Mouse (Mus musculus): ENCODE measurements at regions not wholly inside any gene's neighbourhood (a gene's known extent, or its start where the extent isn't known, plus 50 kb on each side); places are given as distances from the start of the nearest gene placed in this dataset.

DNA sequence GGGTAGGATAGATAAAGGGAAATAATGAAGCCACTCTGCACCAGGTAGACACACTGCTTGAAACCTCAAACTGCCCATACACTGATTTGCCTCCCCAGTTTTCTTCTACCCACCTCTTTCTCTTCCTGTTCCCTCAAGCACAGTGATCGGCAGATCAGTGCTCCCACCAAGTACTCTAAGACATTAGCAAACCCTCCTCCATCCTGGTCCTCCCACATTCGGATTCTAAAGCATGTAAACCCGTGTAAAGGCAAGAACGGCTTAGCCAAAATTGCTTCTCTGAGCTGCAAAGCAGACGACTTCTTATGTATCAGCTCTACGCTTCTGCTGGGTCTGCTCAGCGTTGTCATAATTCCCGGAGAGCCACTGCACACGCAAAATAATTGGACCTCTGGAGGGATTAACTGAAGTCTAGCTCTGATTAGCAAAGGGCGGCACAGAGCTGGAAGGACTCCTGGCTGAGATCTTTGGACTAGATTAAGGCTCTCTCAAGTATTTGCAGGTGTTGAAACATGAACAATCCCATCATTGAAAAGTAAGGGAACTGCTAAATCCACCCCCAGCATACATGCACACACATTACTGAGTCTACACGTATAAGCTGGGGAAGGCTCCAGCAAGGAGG, 67.2 kb downstream of the Mtx3 start:
- no peak for DNase-seq
- Histone ChIP-seq H3K27ac (ENCODE audit: insufficient read depth, low read length) (no peak overlapping the region), H3K27me3 (ENCODE audit: control insufficient read depth, insufficient read depth, low read length) (no peaks in the 10 kb centered on the region), H3K4me1 (ENCODE audit: control insufficient read depth, insufficient read depth, low read length) (peaks cover 21% of the 10 kb centered on the region), H3K4me3 (replicated peaks; ENCODE audit: insufficient read depth, low read depth, low read length) (no peak overlapping the region)
- no peak for TF ChIP-seq POLR2A (IDR thresholded peaks at IDR 0.05; ENCODE audit: borderline replicate concordance, insufficient read depth, low read length)
- TF ChIP-seq CTCF (IDR thresholded peaks at IDR 0.05; ENCODE audit: borderline replicate concordance, insufficient read depth, low read depth, low read length): no peak
- 91% methylated on average over 11 of the region's 11 CpGs for WGBS

DNA sequence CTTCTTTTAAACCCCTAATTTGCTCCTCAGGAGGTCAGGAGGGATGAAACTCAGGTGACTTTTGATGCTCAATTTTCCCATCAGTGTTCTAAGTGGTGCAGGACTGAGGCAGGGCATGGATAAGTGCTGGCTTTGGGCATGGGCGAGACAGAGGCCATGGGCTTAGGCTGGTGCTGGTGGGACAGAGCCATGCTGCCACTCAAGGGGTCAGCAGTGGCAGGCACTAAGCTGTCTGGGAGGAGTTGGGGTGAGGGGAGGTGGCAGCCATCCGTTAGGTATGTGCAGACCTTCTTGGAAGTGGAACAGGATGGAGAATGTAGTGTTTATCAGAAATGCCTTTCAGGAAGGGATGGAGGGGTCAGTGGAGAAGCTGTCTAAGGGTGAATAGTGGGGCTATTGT, 68.1 kb downstream of the Mtx3 start:
- DNase-seq: no peak
- Histone ChIP-seq H3K4me1 (ENCODE audit: control insufficient read depth, insufficient read depth, low read length) (peaks cover 21% of the 10 kb centered on the region), H3K27me3 (ENCODE audit: control insufficient read depth, insufficient read depth, low read length) (no peaks in the 10 kb centered on the region), H3K4me3 (replicated peaks; ENCODE audit: insufficient read depth, low read depth, low read length) (no peak overlapping the region), H3K27ac (ENCODE audit: insufficient read depth, low read length) (no peak overlapping the region)
- no peak for TF ChIP-seq CTCF (IDR thresholded peaks at IDR 0.05; ENCODE audit: borderline replicate concordance, insufficient read depth, low read depth, low read length)
- TF ChIP-seq POLR2A (IDR thresholded peaks at IDR 0.05; ENCODE audit: borderline replicate concordance, insufficient read depth, low read length): no peak
- WGBS: 88% methylated on average over 2 of the region's 2 CpGs

DNA sequence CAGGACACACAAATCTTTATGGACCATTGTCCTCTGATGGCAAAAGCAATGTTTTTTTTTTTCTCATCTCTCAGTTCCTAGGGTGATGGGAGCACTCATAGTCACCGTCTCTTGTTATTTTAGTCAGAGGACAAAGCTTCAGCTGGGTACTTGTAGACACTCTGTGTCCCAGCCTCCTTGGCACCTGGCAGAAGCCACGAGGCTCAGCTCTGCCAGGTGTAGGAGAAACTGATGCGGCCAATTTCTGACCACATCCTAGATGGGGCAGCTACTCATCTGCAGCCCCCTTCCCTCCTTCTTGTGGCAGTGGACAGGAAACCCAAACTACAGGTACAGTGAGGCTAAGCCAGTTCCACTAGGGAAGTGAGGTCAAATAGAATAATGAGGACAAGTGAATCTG, 70.1 kb downstream of the Mtx3 start:
- peak overlapping the region; percentile 39; the same call in 1 of the 2 replicates for H3K27ac ChIP-seq (ENCODE audit: insufficient read depth, low read length)
- 34% methylated on average over 3 of the region's 3 CpGs for WGBS
- no peak overlapping the region for H3K4me3 ChIP-seq (replicated peaks; ENCODE audit: insufficient read depth, low read depth, low read length)
- peaks cover 21% of the 10 kb centered on the region for H3K4me1 ChIP-seq (ENCODE audit: control insufficient read depth, insufficient read depth, low read length)
- no peak for TF ChIP-seq CTCF (IDR thresholded peaks at IDR 0.05; ENCODE audit: borderline replicate concordance, insufficient read depth, low read depth, low read length)
- TF ChIP-seq POLR2A (IDR thresholded peaks at IDR 0.05; ENCODE audit: borderline replicate concordance, insufficient read depth, low read length): no peak
- DNase-seq: peak in 1 of 2 experiments; percentile 33
- H3K27me3 ChIP-seq (ENCODE audit: control insufficient read depth, insufficient read depth, low read length): no peaks in the 10 kb centered on the region

DNA sequence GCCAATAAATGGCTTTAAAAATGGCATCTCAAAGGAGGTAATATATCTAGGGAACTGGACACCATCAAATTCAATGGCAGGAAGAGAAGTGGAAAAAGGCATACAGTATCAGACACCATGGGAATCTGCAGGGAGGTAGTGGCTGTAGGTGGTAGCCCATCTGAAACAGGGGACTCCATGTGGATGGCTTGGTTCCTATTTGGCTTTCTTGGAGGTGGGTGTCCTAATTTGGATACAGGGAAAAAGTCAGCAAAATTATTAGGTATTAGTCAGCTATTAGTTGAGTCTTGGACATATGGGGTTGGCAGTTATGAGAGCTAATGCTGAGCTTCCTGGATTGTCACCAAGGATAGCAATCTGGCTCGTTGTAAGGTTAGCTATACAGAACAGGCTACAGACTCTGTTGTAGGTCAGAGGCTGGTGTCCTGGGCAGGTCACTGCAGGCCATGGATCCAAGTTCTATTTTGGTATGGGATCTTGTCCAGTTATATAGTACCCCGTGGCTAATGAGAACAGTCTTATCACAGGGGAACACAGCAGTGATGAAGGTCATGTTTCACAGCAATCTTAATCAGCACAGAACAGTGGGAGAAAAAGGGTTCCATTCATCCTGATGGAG, 70.8 kb downstream of the Mtx3 start:
- no peaks in the 10 kb centered on the region for H3K27me3 ChIP-seq (ENCODE audit: control insufficient read depth, insufficient read depth, low read length)
- DNase-seq: peak; percentile 72 to 96
- H3K27ac ChIP-seq (ENCODE audit: insufficient read depth, low read length): peak overlapping the region; percentile 92
- H3K4me1 ChIP-seq (ENCODE audit: control insufficient read depth, insufficient read depth, low read length): peaks cover 21% of the 10 kb centered on the region
- H3K4me3 ChIP-seq (replicated peaks; ENCODE audit: insufficient read depth, low read depth, low read length): no peak overlapping the region
- WGBS: 13% methylated on average over 2 of the region's 2 CpGs
- no peak for TF ChIP-seq POLR2A (IDR thresholded peaks at IDR 0.05; ENCODE audit: borderline replicate concordance, insufficient read depth, low read length)
- no peak for TF ChIP-seq CTCF (IDR thresholded peaks at IDR 0.05; ENCODE audit: borderline replicate concordance, insufficient read depth, low read depth, low read length)

DNA sequence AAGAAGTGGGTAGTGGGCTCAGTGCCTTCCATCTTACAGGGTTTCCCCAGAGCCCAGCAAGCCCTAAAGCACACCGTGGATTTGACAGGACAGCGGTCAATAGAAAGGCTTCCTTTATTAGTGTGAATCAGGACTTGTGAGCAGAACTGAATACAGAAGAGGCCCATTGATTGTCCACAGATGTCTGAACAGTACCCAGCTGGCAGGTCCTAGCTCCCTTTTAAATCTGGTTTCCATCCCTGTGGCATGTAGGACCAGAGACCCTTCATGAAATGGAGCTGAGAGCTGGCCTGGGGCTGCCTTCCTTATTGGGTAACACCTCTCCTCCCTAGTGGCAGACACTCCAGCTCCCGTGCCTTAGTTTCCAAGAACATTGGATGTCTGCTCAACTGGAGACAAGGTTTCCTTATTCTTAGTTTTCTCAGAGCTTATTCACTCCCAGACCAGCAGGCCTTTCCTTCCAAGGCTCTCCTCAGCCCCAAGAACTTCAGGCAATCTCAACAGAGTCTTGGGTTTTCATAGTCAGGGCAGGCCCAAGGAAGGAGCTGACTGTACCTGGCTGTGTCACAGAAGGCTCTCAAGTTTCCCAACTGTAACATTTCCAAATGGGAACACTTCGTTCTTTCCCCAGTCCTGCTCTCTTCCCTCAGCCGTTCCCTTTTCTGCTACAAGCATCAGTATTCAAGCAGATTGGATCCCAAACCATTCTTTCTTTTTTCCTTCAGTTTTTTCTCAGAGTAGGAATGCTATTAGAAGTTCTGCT, 71.6 kb downstream of the Mtx3 start:
- H3K27ac ChIP-seq (ENCODE audit: insufficient read depth, low read length): peak overlapping the region; percentile 92

GRCm38 (mm10) chr13:92919882-92920281, 75.3 kb downstream of the Mtx3 start:
- WGBS: 56% methylated on average over 2 of the region's 2 CpGs
- DNase-seq: no peak
- H3K27me3 ChIP-seq (ENCODE audit: control insufficient read depth, insufficient read depth, low read length): no peaks in the 10 kb centered on the region
- TF ChIP-seq POLR2A (IDR thresholded peaks at IDR 0.05; ENCODE audit: borderline replicate concordance, insufficient read depth, low read length) (no peak), CTCF (IDR thresholded peaks at IDR 0.05; ENCODE audit: borderline replicate concordance, insufficient read depth, low read depth, low read length) (no peak)
- H3K4me3 ChIP-seq (replicated peaks; ENCODE audit: insufficient read depth, low read depth, low read length): no peak overlapping the region
- H3K27ac ChIP-seq (ENCODE audit: insufficient read depth, low read length): no peak overlapping the region
- H3K4me1 ChIP-seq (ENCODE audit: control insufficient read depth, insufficient read depth, low read length): peaks cover 12% of the 10 kb centered on the region

More for the DNA sequence above, 71.6 kb downstream of the Mtx3 start:
- Histone ChIP-seq H3K4me1 (ENCODE audit: control insufficient read depth, insufficient read depth, low read length) (peaks cover 21% of the 10 kb centered on the region), H3K4me3 (replicated peaks; ENCODE audit: insufficient read depth, low read depth, low read length) (no peak overlapping the region), H3K27me3 (ENCODE audit: control insufficient read depth, insufficient read depth, low read length) (no peaks in the 10 kb centered on the region)
- WGBS: 74% methylated on average over 5 of the region's 5 CpGs
- DNase-seq: no peak
- TF ChIP-seq POLR2A (IDR thresholded peaks at IDR 0.05; ENCODE audit: borderline replicate concordance, insufficient read depth, low read length): no peak
- no peak for TF ChIP-seq CTCF (IDR thresholded peaks at IDR 0.05; ENCODE audit: borderline replicate concordance, insufficient read depth, low read depth, low read length)

- Histone ChIP-seq H3K4me3 (replicated peaks; ENCODE audit: insufficient read depth, low read depth, low read length) (no peak overlapping the region), H3K27ac (ENCODE audit: insufficient read depth, low read length) (no peak overlapping the region), H3K4me1 (ENCODE audit: control insufficient read depth, insufficient read depth, low read length) (no peaks in the 10 kb centered on the region), H3K27me3 (ENCODE audit: control insufficient read depth, insufficient read depth, low read length) (no peaks in the 10 kb centered on the region)
- 92% methylated on average over 3 of the region's 3 CpGs for WGBS
- TF ChIP-seq CTCF (IDR thresholded peaks at IDR 0.05; ENCODE audit: borderline replicate concordance, insufficient read depth, low read depth, low read length) (no peak), POLR2A (IDR thresholded peaks at IDR 0.05; ENCODE audit: borderline replicate concordance, insufficient read depth, low read length) (no peak)
- no peak for DNase-seq
Observed at GRCm38 (mm10) chr13:92921936-92922335, 77.4 kb downstream of the Mtx3 start.

All from cerebellum, adult 2 months (tissue).